Mouse (Mus musculus) heart, embryonic 10.5 days (tissue): ENCODE measurements around the gene Edc3. TPM values are rescaled to one million over a fixed set of nuclear protein-coding genes. Genes with fewer than 3 reads are reported as not detected.

Source experiments
- DNase-seq: peaks from one replicate; pipeline ENCODE4 v3.0.0-alpha.2; 2017; ENCODE audit warnings: low spot score
- H3K27ac ChIP-seq: fragments of 300-500 bp; sonication (generic); 2 replicates; pipeline ENCODE4 v1.5.1; 2016; ENCODE audit warnings: mild to moderate bottlenecking
- H3K27me3 ChIP-seq: fragments of 300-500 bp; sonication (generic); 2 replicates; pipeline ENCODE4 v1.6.1; 2016; ENCODE audit warnings: mild to moderate bottlenecking; ENCODE audit not compliant: poor library complexity, insufficient read depth, severe bottlenecking
- H3K36me3 ChIP-seq: fragments of 300-500 bp; sonication (generic); 2 replicates; pipeline ENCODE4 v1.6.1; 2016; ENCODE audit warnings: mild to moderate bottlenecking, moderate library complexity
- H3K4me1 ChIP-seq: fragments of 300-500 bp; sonication (generic); 2 replicates; pipeline ENCODE4 v1.6.1; 2016; ENCODE audit warnings: mild to moderate bottlenecking
- H3K4me3 ChIP-seq: fragments of 300-500 bp; sonication (generic); 2 replicates; pipeline ENCODE4 v1.5.1; 2016; ENCODE audit warnings: mild to moderate bottlenecking, moderate library complexity
- H3K9me3 ChIP-seq: fragments of 300-500 bp; sonication (generic); 2 replicates; pipeline ENCODE4 v1.6.1; 2016; ENCODE audit warnings: mild to moderate bottlenecking, moderate library complexity
- WGBS: fragments of 180-500 bp; shearing (Covaris S2); methylation state at CpG from one replicate; pipeline ENCODE4 v1.1.7; 2016; 5-methylcytosine and 5-hydroxymethylcytosine counted together
- polyA plus RNA-seq: library from polyadenylated mRNA; unstranded; fragments of >200 nt; fragmentation: Nextera tagmentation; extraction: Ambion mirVana; gene quantifications from 2 replicates; pipeline ENCODE4 v1.2.1, GENCODE M21; 2016

Gene Edc3
- polyA plus RNA-seq, 1 experiment from 2014 or later: 28.5 TPM

- Histone ChIP-seq H3K9me3 (no peaks in the 10 kb centered on the region), H3K36me3 (peaks cover 100% of the 10 kb centered on the region), H3K4me3 (no peak overlapping the region), H3K27me3 (no peaks in the 10 kb centered on the region), H3K27ac (no peak overlapping the region), H3K4me1 (no peaks in the 10 kb centered on the region)
- 91% methylated on average over 7 of the region's 7 CpGs for WGBS
- DNase-seq: no peak
Measured at GRCm38 (mm10) chr9:57750901-57751300, 42.6 kb downstream of the Edc3 start.

- 67% methylated on average over 3 of the region's 3 CpGs for WGBS
Measured at GRCm38 (mm10) chr9:57757578-57757977, 49.2 kb downstream of the Edc3 start.

GRCm38 (mm10) chr9:57758528-57758927, 50.2 kb downstream of the Edc3 start:
- DNase-seq: peak; percentile 92
- no peaks in the 10 kb centered on the region for H3K27me3 ChIP-seq
- H3K4me1 ChIP-seq: peaks cover 25% of the 10 kb centered on the region
- H3K27ac ChIP-seq: peak overlapping the region; percentile 57
- no peaks in the 10 kb centered on the region for H3K9me3 ChIP-seq
- peaks cover 81% of the 10 kb centered on the region for H3K36me3 ChIP-seq
- H3K4me3 ChIP-seq: peak overlapping the region; percentile 31; the same call in 1 of the 2 replicates
- 82% methylated on average over 22 of the region's 22 CpGs for WGBS

More at GRCm38 (mm10) chr9:57757578-57757977, 49.2 kb downstream of the Edc3 start:
- peak overlapping the region; percentile 57; the same call in 1 of the 2 replicates for H3K27ac ChIP-seq
- no peaks in the 10 kb centered on the region for H3K27me3 ChIP-seq
- H3K4me3 ChIP-seq: no peak overlapping the region
- H3K9me3 ChIP-seq: no peaks in the 10 kb centered on the region
- H3K36me3 ChIP-seq: peaks cover 90% of the 10 kb centered on the region
- peaks cover 15% of the 10 kb centered on the region for H3K4me1 ChIP-seq
- DNase-seq: peak; percentile 91

GRCm38 (mm10) chr9:57759289-57759688, 50.9 kb downstream of the Edc3 start:
- DNase-seq: peak; percentile 88
- Histone ChIP-seq H3K9me3 (no peaks in the 10 kb centered on the region), H3K4me1 (peaks cover 32% of the 10 kb centered on the region), H3K36me3 (peaks cover 73% of the 10 kb centered on the region), H3K27me3 (no peaks in the 10 kb centered on the region), H3K27ac (peak overlapping the region; percentile 17; the same call in 1 of the 2 replicates), H3K4me3 (no peak overlapping the region; the same call in 1 of the 2 replicates)
- WGBS: 25% methylated on average over 6 of the region's 6 CpGs

- peaks cover 39% of the 10 kb centered on the region for H3K4me1 ChIP-seq
- no peak overlapping the region for H3K27ac ChIP-seq
- 95% methylated on average over 24 of the region's 24 CpGs for WGBS
- no peaks in the 10 kb centered on the region for H3K27me3 ChIP-seq
- H3K9me3 ChIP-seq: no peaks in the 10 kb centered on the region
- peaks cover 60% of the 10 kb centered on the region for H3K36me3 ChIP-seq
- H3K4me3 ChIP-seq: no peak overlapping the region
- DNase-seq: no peak
Measured at GRCm38 (mm10) chr9:57760416-57761146, 52.2 kb downstream of the Edc3 start.

GRCm38 (mm10) chr9:57761563-57762551, 53.5 kb downstream of the Edc3 start:
- Histone ChIP-seq H3K36me3 (peaks cover 52% of the 10 kb centered on the region), H3K27me3 (no peaks in the 10 kb centered on the region), H3K4me1 (peaks cover 49% of the 10 kb centered on the region), H3K4me3 (peak overlapping the region; percentile 96), H3K27ac (0 out of 2 replicates have a peak overlapping the region, but pooled peaks have one; percentile 44), H3K9me3 (no peaks in the 10 kb centered on the region)
- DNase-seq: no peak
- WGBS: 94% methylated on average over 13 of the region's 13 CpGs

GRCm38 (mm10) chr9:57762563-57762991, 54.2 kb downstream of the Edc3 start:
- Histone ChIP-seq H3K27ac (peak overlapping the region; percentile 100; the same call in 1 of the 2 replicates), H3K27me3 (no peaks in the 10 kb centered on the region), H3K36me3 (peaks cover 44% of the 10 kb centered on the region), H3K9me3 (no peaks in the 10 kb centered on the region), H3K4me3 (peak overlapping the region; percentile 96), H3K4me1 (peaks cover 56% of the 10 kb centered on the region)
- WGBS: 51% methylated on average over 6 of the region's 6 CpGs
- DNase-seq: no peak

GRCm38 (mm10) chr9:57764147-57764973, 56.0 kb downstream of the Edc3 start:
- no peaks in the 10 kb centered on the region for H3K9me3 ChIP-seq
- H3K4me1 ChIP-seq: peaks cover 62% of the 10 kb centered on the region
- peak overlapping the region; percentile 96 for H3K4me3 ChIP-seq
- H3K27ac ChIP-seq: peak overlapping the region; percentile 100
- peaks cover 26% of the 10 kb centered on the region for H3K36me3 ChIP-seq
- DNase-seq: peak; percentile 86
- no peaks in the 10 kb centered on the region for H3K27me3 ChIP-seq
- WGBS: under 1% methylated on average over 54 of the region's 57 CpGs

- whole genome bisulfite sequencing: under 1% methylated on average over 45 of the region's 45 CpGs
- peaks cover 20% of the 10 kb centered on the region for H3K36me3 ChIP-seq
- H3K4me1 ChIP-seq: peaks cover 68% of the 10 kb centered on the region
- peak overlapping the region; percentile 96 for H3K4me3 ChIP-seq
- peak overlapping the region; percentile 100 for H3K27ac ChIP-seq
- peak; percentile 95 for DNase-seq
- no peaks in the 10 kb centered on the region for H3K27me3 ChIP-seq
- H3K9me3 ChIP-seq: no peaks in the 10 kb centered on the region
Measured at GRCm38 (mm10) chr9:57764974-57765363, 56.6 kb downstream of the Edc3 start.

- Histone ChIP-seq H3K27ac (peak within 1 kb of the TSS; percentile 100), H3K4me3 (peak within 1 kb of the TSS; percentile 96), H3K4me1 (peaks cover 71% of the 10 kb centered on the region), H3K36me3 (peaks cover 13% of the 10 kb centered on the region), H3K27me3 (no peaks in the 10 kb centered on the region), H3K9me3 (no peaks in the 10 kb centered on the region)
- DNase-seq: peak; percentile 91
- WGBS: under 1% methylated on average over 93 of the region's 93 CpGs
Measured at GRCm38 (mm10) chr9:57765364-57766351, 57.3 kb downstream of the Edc3 start, which contains the start of gene Clk3. Clk3 (minus strand) TSS chr9:57765860.

- Histone ChIP-seq H3K4me1 (peaks cover 74% of the 10 kb centered on the region), H3K4me3 (peak overlapping the region; percentile 96), H3K36me3 (peaks cover 6% of the 10 kb centered on the region), H3K27me3 (no peaks in the 10 kb centered on the region), H3K27ac (peak overlapping the region; percentile 100), H3K9me3 (no peaks in the 10 kb centered on the region)
- WGBS: 33% methylated on average over 6 of the region's 6 CpGs
- no peak for DNase-seq
Measured at GRCm38 (mm10) chr9:57766431-57766830, 58.1 kb downstream of the Edc3 start.
